Mouse (Mus musculus) lung, postnatal 0 days (tissue): Measurements from ENCODE around the gene Csnk1d.

ENCODE experiments used
- CTCF ChIP-seq: IDR thresholded peaks from 2 replicates; pipeline ENCODE4 v1.5.1; 2016; ENCODE audit warnings: antibody characterized with exemption, mild to moderate bottlenecking
- EP300 ChIP-seq: IDR thresholded peaks from 2 replicates; pipeline ENCODE4 v1.6.1; 2016; ENCODE audit warnings: antibody characterized with exemption, mild to moderate bottlenecking, control low read depth

DNA sequence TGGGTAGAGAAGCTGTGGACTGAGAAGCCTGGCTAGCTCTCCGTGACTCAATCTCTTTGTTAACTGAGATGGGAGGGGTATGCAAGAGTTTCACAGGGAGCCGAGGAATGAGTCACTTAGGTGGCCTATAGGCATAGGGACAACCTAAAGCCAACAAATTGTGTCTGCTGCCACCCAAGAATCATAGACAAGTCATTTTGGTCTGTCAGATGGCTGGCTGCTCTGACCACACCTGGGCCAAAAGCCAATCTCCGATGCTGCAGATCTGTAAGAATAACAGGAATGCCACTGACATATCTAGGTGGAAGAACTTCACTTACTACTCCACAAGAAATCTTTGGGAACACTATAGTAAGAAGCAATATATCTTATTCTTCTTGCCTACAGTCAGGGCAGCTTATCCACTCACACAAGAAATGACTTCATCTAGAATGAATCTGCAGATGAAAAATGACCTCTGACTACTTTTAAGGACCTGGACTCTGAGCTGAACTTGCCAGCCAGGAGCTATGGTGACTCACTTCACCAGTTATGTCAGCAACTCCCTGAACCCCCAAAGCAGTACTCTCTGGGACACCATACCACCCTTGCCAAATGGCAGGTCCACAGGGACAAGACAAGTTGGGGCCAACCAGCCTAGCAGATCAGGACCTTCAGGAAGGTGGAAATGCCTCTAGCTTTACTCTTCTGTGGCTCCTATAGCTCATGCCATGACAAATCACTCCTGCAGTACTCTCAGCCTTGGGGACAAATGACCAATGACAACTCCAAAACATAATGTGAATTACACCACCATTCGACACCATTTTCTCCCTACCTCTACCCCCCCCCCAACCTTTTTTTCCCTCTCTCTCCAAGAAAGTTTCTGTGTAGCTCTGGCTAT lies 6.4 kb downstream of the Csnk1d start:
- TF ChIP-seq CTCF (no peak), EP300 (no peak)
